Mouse (Mus musculus): ENCODE results near the gene Rarg. TPM values are rescaled to one million over a fixed set of nuclear protein-coding genes. Genes with fewer than 3 reads are reported as not detected.

Gene Rarg
- total and polyA plus RNA-seq, 3 experiments: 0.39 to 5.8 TPM; not detected in 1

DNA sequence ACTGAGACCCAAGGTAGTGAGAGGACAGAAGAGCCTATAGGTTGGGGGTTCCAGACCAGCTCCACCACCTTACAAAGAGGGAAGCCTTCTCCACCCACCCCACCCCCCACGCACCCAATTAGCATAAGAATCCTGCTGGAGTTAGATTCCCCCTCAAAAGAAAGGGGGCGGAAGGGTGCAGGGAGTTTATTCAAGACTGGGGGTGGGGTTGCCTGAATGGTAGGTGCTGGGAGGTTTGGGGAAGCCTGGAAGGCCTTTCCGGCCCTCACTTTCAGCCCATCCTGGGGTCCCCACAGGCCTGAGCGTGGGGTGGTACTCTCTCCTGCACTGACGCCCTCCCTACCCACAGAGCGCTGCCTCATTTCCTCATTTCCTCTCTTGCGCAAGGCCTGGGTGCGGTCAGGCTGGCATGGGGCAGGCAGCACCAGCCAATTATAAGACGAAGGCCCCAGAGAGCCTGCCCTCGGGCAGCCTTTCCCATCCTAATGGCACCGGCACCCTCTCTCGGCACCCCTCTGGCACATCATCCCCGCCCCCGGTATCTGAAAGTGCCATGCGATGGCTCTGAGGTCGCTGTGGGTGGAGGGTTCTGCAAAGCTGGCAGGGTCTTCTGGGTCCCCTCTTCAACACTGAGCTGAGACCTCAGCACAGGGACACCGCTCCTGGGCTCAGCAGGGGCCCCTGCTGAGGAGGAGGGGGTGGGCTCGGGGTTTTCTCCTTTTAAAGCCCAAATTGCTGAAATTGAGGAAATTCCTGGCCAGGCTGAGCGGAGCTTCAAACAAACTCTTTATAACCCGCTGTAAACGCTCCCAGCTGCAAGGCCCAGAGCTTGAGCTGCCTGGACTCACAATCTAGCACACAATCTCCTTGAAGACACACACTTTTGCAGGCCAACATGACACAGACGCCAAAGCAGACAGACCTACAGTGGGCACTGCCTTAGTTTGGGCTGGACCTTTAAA, 13.8 kb downstream of the Rarg start (continued):
- TF ChIP-seq GATA1 (IDR thresholded peaks at IDR 0.05; ENCODE audit: low read depth, low read length) (no peak), MAZ (IDR thresholded peaks at IDR 0.05; ENCODE audit: low read depth, low read length) (no peak), TBP (IDR thresholded peaks at IDR 0.05; ENCODE audit: low read depth, low read length) (no peak), USF1 (IDR thresholded peaks at IDR 0.05; ENCODE audit: low read depth, low read length) (no peak), SMC3 (IDR thresholded peaks at IDR 0.05; ENCODE audit: low read depth, low read length) (no peak), ELF1 (IDR thresholded peaks at IDR 0.05; ENCODE audit: low read depth, low read length) (0 out of 2 replicates have a peak, but pooled peaks have one; percentile 31), ZKSCAN1 (IDR thresholded peaks at IDR 0.05; ENCODE audit: low read depth, low read length) (no peak), ZMIZ1 (IDR thresholded peaks at IDR 0.05; ENCODE audit: low read depth, low read length) (no peak), TCF12 (IDR thresholded peaks at IDR 0.05; ENCODE audit: low read depth, low read length) (0 out of 2 replicates have a peak, but pooled peaks have one; percentile 1), JUND (IDR thresholded peaks at IDR 0.05; ENCODE audit: low read depth, low read length) (no peak), USF2 (IDR thresholded peaks at IDR 0.05; ENCODE audit: borderline replicate concordance in 1 of 2, insufficient read depth in 1 of 2, low read depth in 1 of 2, low read length in 2 of 2) (no peak), TAL1 (IDR thresholded peaks at IDR 0.05; ENCODE audit: low read length) (no peak), POLR2AphosphoS5 (IDR thresholded peaks at IDR 0.05; ENCODE audit: borderline replicate concordance, low read depth, low read length) (no peak), HCFC1 (IDR thresholded peaks at IDR 0.05; ENCODE audit: low read depth, low read length) (no peak), GABPA (IDR thresholded peaks at IDR 0.05; ENCODE audit: low read depth, low read length) (no peak)

DNA sequence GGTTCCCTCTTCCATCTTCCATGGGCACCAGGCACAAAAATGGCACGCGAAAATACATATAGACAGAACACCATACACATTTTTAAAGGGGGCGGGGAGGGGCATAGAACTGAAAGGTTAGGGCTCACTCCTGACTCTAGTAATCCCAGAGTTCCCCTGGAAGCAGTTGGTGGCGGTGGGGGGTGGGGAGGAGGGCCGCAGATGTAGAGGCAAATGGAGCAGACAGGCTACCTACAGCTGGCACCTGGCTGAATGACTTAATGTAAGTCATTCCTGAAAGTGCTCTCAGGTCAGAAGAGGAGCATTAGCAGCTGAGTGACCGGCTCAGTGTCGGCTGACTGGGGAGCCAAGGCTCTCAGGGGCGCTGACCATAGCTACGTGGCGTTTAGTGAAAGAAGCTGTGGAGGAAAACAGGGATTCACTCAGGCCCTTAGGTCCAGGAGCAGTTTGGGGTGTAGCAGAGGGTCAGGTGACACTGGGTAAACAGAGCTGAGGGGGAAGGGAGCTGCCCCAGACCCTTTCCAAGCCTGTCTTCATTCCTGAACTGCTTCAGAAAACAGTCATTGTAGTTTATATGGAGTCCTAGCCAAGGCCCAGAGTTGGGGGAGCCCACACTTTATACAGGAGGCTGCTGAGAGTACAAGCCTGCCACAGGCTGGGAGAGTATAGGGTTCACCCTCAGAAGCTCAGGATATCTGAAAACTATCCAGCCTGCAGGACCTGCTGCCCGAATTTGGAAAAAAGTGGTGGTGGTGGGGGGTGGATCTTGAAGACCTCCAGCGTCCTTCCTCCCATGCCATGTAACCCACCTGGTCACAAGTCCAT, 14.7 kb downstream of the Rarg start:
- H3K79me2 ChIP-seq (ENCODE audit: control insufficient read depth, insufficient read depth, low read length, poor library complexity): no peaks in the 10 kb centered on the region; the same call in 1 of the 2 replicates
- no peak overlapping the region for H3K9ac ChIP-seq (ENCODE audit: control insufficient read depth, low read depth, low read length, poor library complexity, severe bottlenecking)
- H3K4me1 ChIP-seq (ENCODE audit: control insufficient read depth in 1 of 2, insufficient read depth in 2 of 2, low read length in 2 of 2): peaks cover 5 to 28% of the 10 kb centered on the region in 2 experiments
- H3K36me3 ChIP-seq (ENCODE audit: control insufficient read depth in 1 of 2, insufficient read depth in 2 of 2, low read length in 2 of 2): peaks cover 0 to 7% of the 10 kb centered on the region in 2 experiments; a peak in 2 of 4 replicates
- no peaks in the 10 kb centered on the region for H3K9me3 ChIP-seq (replicated peaks; ENCODE audit: insufficient read depth, low read length)
- no peak overlapping the region for H3K27ac ChIP-seq (ENCODE audit: control insufficient read depth, low read depth, low read length)
- DNase-seq (ENCODE audit: low read depth, low spot score): no peak
- H3K27me3 ChIP-seq (ENCODE audit: control insufficient read depth in 1 of 2, insufficient read depth in 2 of 2, low read length in 2 of 2): peaks cover 9 to 15% of the 10 kb centered on the region in 2 experiments; a peak in 3 of 4 replicates
- no peak overlapping the region for H3K4me3 ChIP-seq (ENCODE audit: control insufficient read depth in 1 of 2, insufficient read depth in 1 of 2, low read depth in 2 of 2, low read length in 2 of 2)
- 0 out of 2 replicates have a peak, but pooled peaks have one; percentile 14 for TF ChIP-seq USF1 (IDR thresholded peaks at IDR 0.05; ENCODE audit: low read depth, low read length)
- no peak for TF ChIP-seq USF2 (IDR thresholded peaks at IDR 0.05; ENCODE audit: borderline replicate concordance in 1 of 2, insufficient read depth in 1 of 2, low read depth in 1 of 2, low read length in 2 of 2)

All from MEL (cell line).